Mouse (Mus musculus): ENCODE data around the gene Stx3. TPM values are rescaled to one million over a fixed set of nuclear protein-coding genes. Genes with fewer than 3 reads are reported as not detected.

Stx3 gene
- polyA plus RNA-seq, 1 experiment from 2014 or later: 20.2 TPM

GRCm38 (mm10) chr19:11793741-11794359, 25.4 kb downstream of the Stx3 start:
- Histone ChIP-seq H3K27ac (ENCODE audit: low read length) (no peak overlapping the region), H3K4me2 (ENCODE audit: low read depth, low read length) (no peak overlapping the region), H3K4me3 (replicated peaks; ENCODE audit: low read length) (no peak overlapping the region), H3K27me3 (ENCODE audit: control insufficient read depth, insufficient read depth, low read length) (no peaks in the 10 kb centered on the region), H3K9ac (ENCODE audit: low read length) (no peak overlapping the region), H3K9me3 (replicated peaks; ENCODE audit: control insufficient read depth, low read length) (no peaks in the 10 kb centered on the region), H3K36me3 (ENCODE audit: control insufficient read depth, insufficient read depth, low read length) (no peaks in the 10 kb centered on the region), H3K4me1 (ENCODE audit: control insufficient read depth, insufficient read depth, low read length) (no peaks in the 10 kb centered on the region)
- 65% methylated on average over 2 of the region's 2 CpGs for WGBS
- ATAC-seq (ENCODE audit: insufficient read depth, low FRiP score): no peak

DNA sequence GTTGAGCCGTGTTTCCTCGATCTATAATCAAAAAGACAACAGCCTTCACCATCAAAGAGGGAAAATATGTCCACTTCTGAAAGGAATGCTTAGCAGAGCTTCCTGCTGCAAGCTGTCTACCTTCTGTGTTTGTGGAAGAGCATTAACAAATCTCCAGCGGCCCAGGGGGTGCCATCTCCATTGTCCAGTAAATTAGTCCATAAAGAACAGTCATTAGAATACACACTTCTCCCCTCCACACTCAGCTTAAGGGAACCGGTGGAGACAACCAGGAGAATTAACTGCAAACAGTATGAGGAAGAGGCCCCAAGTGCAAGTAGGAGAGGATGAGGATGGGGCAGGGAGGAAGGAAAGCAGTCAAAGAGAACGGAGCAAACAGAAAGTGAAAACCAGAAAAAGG, 27.4 kb downstream of the Stx3 start:
- Histone ChIP-seq H3K27ac (ENCODE audit: low read length) (no peak overlapping the region), H3K9me3 (replicated peaks; ENCODE audit: control insufficient read depth, low read length) (no peaks in the 10 kb centered on the region), H3K4me3 (replicated peaks; ENCODE audit: low read length) (no peak overlapping the region), H3K4me2 (ENCODE audit: low read depth, low read length) (no peak overlapping the region), H3K4me1 (ENCODE audit: control insufficient read depth, insufficient read depth, low read length) (no peaks in the 10 kb centered on the region), H3K36me3 (ENCODE audit: control insufficient read depth, insufficient read depth, low read length) (no peaks in the 10 kb centered on the region), H3K9ac (ENCODE audit: low read length) (no peak overlapping the region), H3K27me3 (ENCODE audit: control insufficient read depth, insufficient read depth, low read length) (no peaks in the 10 kb centered on the region)
- no peak for ATAC-seq (ENCODE audit: insufficient read depth, low FRiP score)
- WGBS: 78% methylated on average over 5 of the region's 5 CpGs

DNA sequence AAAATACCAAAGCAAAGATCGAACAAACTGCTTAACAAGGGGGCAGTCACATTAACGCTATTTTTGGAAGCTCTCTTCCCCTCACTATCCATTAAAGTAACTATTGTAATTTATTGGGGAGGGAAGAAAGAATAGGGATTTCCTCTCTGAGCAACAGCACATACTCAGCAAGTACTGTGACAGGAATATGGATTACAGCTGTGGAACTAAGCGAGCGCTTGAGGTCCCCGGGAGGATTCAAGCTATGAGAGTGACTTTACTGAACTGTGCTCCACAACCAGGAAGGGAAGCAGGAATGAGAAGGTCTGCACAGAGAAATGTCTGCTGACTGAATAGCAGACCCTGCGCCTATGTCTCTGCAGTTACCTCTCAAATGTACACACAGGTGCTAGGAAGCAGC, 30.3 kb downstream of the Stx3 start:
- Histone ChIP-seq H3K4me1 (ENCODE audit: control insufficient read depth, insufficient read depth, low read length) (no peaks in the 10 kb centered on the region), H3K9me3 (replicated peaks; ENCODE audit: control insufficient read depth, low read length) (no peaks in the 10 kb centered on the region), H3K4me2 (ENCODE audit: low read depth, low read length) (no peak overlapping the region), H3K9ac (ENCODE audit: low read length) (no peak overlapping the region), H3K27me3 (ENCODE audit: control insufficient read depth, insufficient read depth, low read length) (no peaks in the 10 kb centered on the region), H3K4me3 (replicated peaks; ENCODE audit: low read length) (no peak overlapping the region), H3K36me3 (ENCODE audit: control insufficient read depth, insufficient read depth, low read length) (0 out of 2 replicates have a peak, but pooled peaks cover 3% of the 10 kb centered on the region), H3K27ac (ENCODE audit: low read length) (no peak overlapping the region)
- no peak for ATAC-seq (ENCODE audit: insufficient read depth, low FRiP score)
- 69% methylated on average over 6 of the region's 6 CpGs for WGBS

GRCm38 (mm10) chr19:11787826-11788225, 31.4 kb downstream of the Stx3 start:
- 93% methylated on average over 6 of the region's 6 CpGs for WGBS
- Histone ChIP-seq H3K27ac (ENCODE audit: low read length) (no peak overlapping the region), H3K36me3 (ENCODE audit: control insufficient read depth, insufficient read depth, low read length) (0 out of 2 replicates have a peak, but pooled peaks cover 3% of the 10 kb centered on the region), H3K27me3 (ENCODE audit: control insufficient read depth, insufficient read depth, low read length) (no peaks in the 10 kb centered on the region), H3K9ac (ENCODE audit: low read length) (no peak overlapping the region), H3K4me1 (ENCODE audit: control insufficient read depth, insufficient read depth, low read length) (no peaks in the 10 kb centered on the region), H3K9me3 (replicated peaks; ENCODE audit: control insufficient read depth, low read length) (no peaks in the 10 kb centered on the region), H3K4me2 (ENCODE audit: low read depth, low read length) (no peak overlapping the region), H3K4me3 (replicated peaks; ENCODE audit: low read length) (no peak overlapping the region)
- ATAC-seq (ENCODE audit: insufficient read depth, low FRiP score): no peak

DNA sequence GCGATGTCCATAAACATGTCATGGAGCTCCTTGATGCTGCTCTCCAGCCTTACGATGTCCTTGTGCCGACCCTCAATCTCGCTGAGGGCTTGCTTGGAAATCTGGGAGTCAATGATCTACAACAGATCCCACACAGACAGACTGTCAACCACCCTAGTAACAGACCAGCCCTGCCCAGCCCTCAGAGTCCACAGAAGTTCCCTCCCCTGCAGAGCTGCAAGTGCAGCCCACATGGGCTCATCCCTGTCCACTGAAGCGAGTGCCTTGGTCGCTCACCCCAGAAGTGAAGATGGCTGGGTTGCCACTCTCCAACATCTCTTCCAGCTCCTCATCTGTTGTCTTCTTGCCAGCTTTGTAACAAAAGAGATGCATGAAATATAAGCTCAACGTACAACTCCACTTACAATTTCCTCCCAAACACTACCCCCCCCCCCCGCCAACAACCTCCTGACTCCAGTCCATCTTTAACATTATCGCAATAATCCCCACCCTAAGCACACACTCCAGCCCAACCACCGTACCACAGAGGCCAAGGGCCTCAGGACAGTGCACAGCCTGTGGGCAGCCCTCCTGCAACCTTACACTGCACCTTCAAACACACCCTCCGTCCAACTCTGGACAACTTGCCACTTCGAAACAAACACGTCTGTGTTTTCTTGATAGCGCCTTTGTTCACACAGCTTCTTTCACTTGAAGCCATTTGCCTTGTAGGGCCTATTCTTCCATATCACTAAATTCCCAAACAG, 33.6 kb downstream of the Stx3 start:
- Histone ChIP-seq H3K27ac (ENCODE audit: low read length) (no peak overlapping the region), H3K4me2 (ENCODE audit: low read depth, low read length) (no peak overlapping the region), H3K4me1 (ENCODE audit: control insufficient read depth, insufficient read depth, low read length) (no peaks in the 10 kb centered on the region), H3K36me3 (ENCODE audit: control insufficient read depth, insufficient read depth, low read length) (0 out of 2 replicates have a peak, but pooled peaks cover 3% of the 10 kb centered on the region), H3K9ac (ENCODE audit: low read length) (no peak overlapping the region), H3K9me3 (replicated peaks; ENCODE audit: control insufficient read depth, low read length) (no peaks in the 10 kb centered on the region), H3K4me3 (replicated peaks; ENCODE audit: low read length) (no peak overlapping the region), H3K27me3 (ENCODE audit: control insufficient read depth, insufficient read depth, low read length) (no peaks in the 10 kb centered on the region)
- no peak for ATAC-seq (ENCODE audit: insufficient read depth, low FRiP score)
- 87% methylated on average over 14 of the region's 14 CpGs for WGBS

DNA sequence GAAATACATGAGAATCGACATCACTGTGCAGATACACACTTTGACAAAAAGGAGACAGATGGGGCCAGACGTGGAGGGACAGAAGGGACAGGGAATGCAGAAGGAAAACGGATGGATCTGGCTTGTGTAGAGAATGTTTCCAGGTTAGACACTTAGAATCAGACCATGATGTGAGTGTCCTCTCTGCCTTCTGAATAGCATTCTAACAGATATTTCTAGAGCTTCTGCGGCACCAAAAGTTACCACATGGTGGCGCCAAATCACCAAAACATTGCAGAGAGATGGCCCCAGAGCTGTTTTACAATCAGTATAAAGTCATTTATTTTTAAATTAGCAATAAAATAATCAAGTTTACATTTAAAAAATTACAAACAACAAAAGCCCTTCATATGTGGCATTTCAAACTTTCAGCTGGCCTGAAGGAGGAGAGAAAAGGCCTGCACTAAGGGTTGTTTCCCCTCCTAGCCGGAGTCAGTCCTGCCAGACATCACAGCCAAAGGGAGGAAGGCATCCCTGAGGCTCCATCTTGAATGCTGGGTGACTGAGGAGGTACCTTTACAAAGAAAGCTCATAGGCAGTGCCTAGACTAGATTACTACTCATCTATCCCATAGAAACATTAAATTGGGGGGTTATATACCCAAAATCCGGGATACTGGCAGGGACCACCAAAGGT, 41.9 kb downstream of the Stx3 start:
- no peak for ATAC-seq (ENCODE audit: insufficient read depth, low FRiP score)

GRCm38 (mm10) chr19:11770205-11770892, 48.9 kb downstream of the Stx3 start, which contains the start of gene Mrpl16:
TSS of gene Mrpl16 (plus strand) at chr19:11770391.
- Histone ChIP-seq H3K4me2 (ENCODE audit: low read depth, low read length) (peak within 1 kb of the TSS; percentile 73), H3K4me1 (ENCODE audit: control insufficient read depth, insufficient read depth, low read length) (peaks cover 5% of the 10 kb centered on the region), H3K36me3 (ENCODE audit: control insufficient read depth, insufficient read depth, low read length) (peaks cover 4% of the 10 kb centered on the region; the same call in 1 of the 2 replicates), H3K27me3 (ENCODE audit: control insufficient read depth, insufficient read depth, low read length) (no peaks in the 10 kb centered on the region), H3K9me3 (replicated peaks; ENCODE audit: control insufficient read depth, low read length) (no peaks in the 10 kb centered on the region), H3K9ac (ENCODE audit: low read length) (peak within 1 kb of the TSS; percentile 80), H3K27ac (ENCODE audit: low read length) (peak within 1 kb of the TSS; percentile 72), H3K4me3 (replicated peaks; ENCODE audit: low read length) (peak within 1 kb of the TSS; percentile 84)
- under 1% methylated on average over 30 of the region's 30 CpGs for WGBS
- peak; percentile 91 for ATAC-seq (ENCODE audit: insufficient read depth, low FRiP score)

More for the DNA sequence above, 41.9 kb downstream of the Stx3 start:
- no peak overlapping the region for H3K4me3 ChIP-seq (replicated peaks; ENCODE audit: low read length)
- no peak overlapping the region for H3K27ac ChIP-seq (ENCODE audit: low read length)
- no peaks in the 10 kb centered on the region for H3K4me1 ChIP-seq (ENCODE audit: control insufficient read depth, insufficient read depth, low read length)
- 57% methylated on average over 7 of the region's 7 CpGs for WGBS
- H3K27me3 ChIP-seq (ENCODE audit: control insufficient read depth, insufficient read depth, low read length): no peaks in the 10 kb centered on the region
- H3K36me3 ChIP-seq (ENCODE audit: control insufficient read depth, insufficient read depth, low read length): peaks cover 4% of the 10 kb centered on the region; the same call in 1 of the 2 replicates
- H3K9me3 ChIP-seq (replicated peaks; ENCODE audit: control insufficient read depth, low read length): no peaks in the 10 kb centered on the region
- no peak overlapping the region for H3K4me2 ChIP-seq (ENCODE audit: low read depth, low read length)
- H3K9ac ChIP-seq (ENCODE audit: low read length): no peak overlapping the region

GRCm38 (mm10) chr19:11769257-11769920, 49.8 kb downstream of the Stx3 start:
- WGBS: 91% methylated on average over 5 of the region's 5 CpGs
- H3K9ac ChIP-seq (ENCODE audit: low read length): no peak overlapping the region
- H3K27ac ChIP-seq (ENCODE audit: low read length): no peak overlapping the region
- ATAC-seq (ENCODE audit: insufficient read depth, low FRiP score): no peak
- 0 out of 2 replicates have a peak, but pooled peaks cover 4% of the 10 kb centered on the region for H3K36me3 ChIP-seq (ENCODE audit: control insufficient read depth, insufficient read depth, low read length)
- H3K4me2 ChIP-seq (ENCODE audit: low read depth, low read length): peak overlapping the region; percentile 73
- peak overlapping the region; percentile 84 for H3K4me3 ChIP-seq (replicated peaks; ENCODE audit: low read length)
- H3K4me1 ChIP-seq (ENCODE audit: control insufficient read depth, insufficient read depth, low read length): peaks cover 5% of the 10 kb centered on the region
- no peaks in the 10 kb centered on the region for H3K9me3 ChIP-seq (replicated peaks; ENCODE audit: control insufficient read depth, low read length)
- H3K27me3 ChIP-seq (ENCODE audit: control insufficient read depth, insufficient read depth, low read length): no peaks in the 10 kb centered on the region
